Mouse (Mus musculus) bone marrow macrophage, adult 2 months (primary cell): Measurements from ENCODE around the gene Lrpprc.

ENCODE experiments used
- CTCF ChIP-seq: IDR thresholded peaks from 2 replicates; pipeline ENCODE4 v1.5.1; 2012; ENCODE audit warnings: low read depth, mild to moderate bottlenecking, low read length, moderate library complexity
- POLR2A ChIP-seq: IDR thresholded peaks from 2 replicates; pipeline ENCODE4 v1.6.1; 2012; ENCODE audit warnings: mild to moderate bottlenecking, low read depth, low read length, borderline replicate concordance

- TF ChIP-seq CTCF (no peak), POLR2A (no peak)
Measured at GRCm38 (mm10) chr17:84725163-84725562, 65.4 kb downstream of the Lrpprc start.
